Mouse (Mus musculus) liver, embryonic 15.5 days (tissue): ENCODE data around the gene Eps8l3. TPM values are rescaled to one million over a fixed set of nuclear protein-coding genes. Genes with fewer than 3 reads are reported as not detected.
"Not testable (repeated sequence)": the region's sequence is repeated elsewhere in the genome, so short reads cannot be mapped to it uniquely, and the experiment has no call there.

Experiments used
- ATAC-seq: fragments of 200-750 bp; cut with Nextera tagmentation; 2 replicates; pipeline ENCODE4 v1.8.0; 2017; ENCODE audit warnings: moderate number of reproducible peaks, mild to moderate bottlenecking, moderate library complexity; ENCODE audit not compliant: insufficient read depth
- H3K27ac ChIP-seq: fragments of 300-500 bp; sonication (generic); replicated peaks from 2 replicates; pipeline ENCODE4 v1.5.1; 2015; ENCODE audit warnings: mild to moderate bottlenecking, inconsistent platforms
- H3K27me3 ChIP-seq: fragments of 300-500 bp; sonication (generic); 2 replicates; pipeline ENCODE4 v1.6.1; 2015; ENCODE audit warnings: mild to moderate bottlenecking, inconsistent platforms
- H3K36me3 ChIP-seq: fragments of 300-500 bp; sonication (generic); replicated peaks from 2 replicates; pipeline ENCODE4 v1.6.1; 2015; ENCODE audit warnings: moderate library complexity, mild to moderate bottlenecking, inconsistent platforms
- H3K4me1 ChIP-seq: fragments of 300-500 bp; sonication (generic); replicated peaks from 2 replicates; pipeline ENCODE4 v1.6.1; 2015; ENCODE audit warnings: inconsistent platforms
- H3K4me2 ChIP-seq: fragments of 300-500 bp; sonication (generic); 2 replicates; pipeline ENCODE4 v1.6.1; 2015; ENCODE audit warnings: moderate library complexity, mild to moderate bottlenecking, inconsistent platforms
- H3K4me3 ChIP-seq: fragments of 300-500 bp; sonication (generic); replicated peaks from 2 replicates; pipeline ENCODE4 v1.5.1; 2015; ENCODE audit warnings: mild to moderate bottlenecking, inconsistent platforms
- H3K9ac ChIP-seq: fragments of 300-500 bp; sonication (generic); 2 replicates; pipeline ENCODE4 v1.6.1; 2015; ENCODE audit warnings: moderate library complexity, mild to moderate bottlenecking, inconsistent platforms
- H3K9me3 ChIP-seq: fragments of 300-500 bp; sonication (generic); replicated peaks from 2 replicates; pipeline ENCODE4 v1.6.1; 2016; ENCODE audit warnings: inconsistent platforms
- WGBS: fragments of 180-500 bp; shearing (Covaris S2); methylation state at CpG from one replicate; pipeline ENCODE4 v1.1.7; 2015; ENCODE audit warnings: mixed read lengths; ENCODE audit not compliant: insufficient replicate concordance; 5-methylcytosine and 5-hydroxymethylcytosine counted together
- polyA plus RNA-seq: library from polyadenylated mRNA; unstranded; fragments of >200 nt; fragmentation: Nextera tagmentation; extraction: Ambion mirVana; gene quantifications from 2 replicates; pipeline ENCODE4 v1.2.1, GENCODE M21; 2015

Gene Eps8l3
- polyA plus RNA-seq, 1 experiment from 2014 or later = not detected

- Histone ChIP-seq H3K27ac (no peak overlapping the region), H3K9ac (no peak overlapping the region)
- WGBS = 55% methylated on average over 17 of the region's 17 CpGs
These were observed 23.5 kb upstream of the Eps8l3 start for GRCm38 (mm10) chr3:107853232-107854181.

GRCm38 (mm10) chr3:107855368-107855767 is 21.7 kb upstream of the Eps8l3 start:
- Histone ChIP-seq H3K4me3 (no peak overlapping the region), H3K4me1 (peaks cover 5% of the 10 kb centered on the region), H3K9ac (no peak overlapping the region), H3K4me2 (no peak overlapping the region), H3K27ac (no peak overlapping the region), H3K9me3 (no peaks in the 10 kb centered on the region), H3K36me3 (no peaks in the 10 kb centered on the region), H3K27me3 (no peaks in the 10 kb centered on the region)
- WGBS = 74% methylated on average over 13 of the region's 13 CpGs
- no peak for ATAC-seq

More at GRCm38 (mm10) chr3:107853232-107854181, 23.5 kb upstream of the Eps8l3 start:
- Histone ChIP-seq H3K27me3 (no peaks in the 10 kb centered on the region), H3K9me3 (no peaks in the 10 kb centered on the region), H3K4me2 (peak overlapping the region; percentile 10; the same call in 1 of the 2 replicates), H3K4me3 (no peak overlapping the region), H3K36me3 (no peaks in the 10 kb centered on the region), H3K4me1 (peaks cover 20% of the 10 kb centered on the region)
- ATAC-seq = no peak

GRCm38 (mm10) chr3:107857646-107858045 is 19.4 kb upstream of the Eps8l3 start:
- ATAC-seq = no peak
- no peak overlapping the region for H3K4me2 ChIP-seq
- H3K27ac ChIP-seq = no peak overlapping the region
- 56% methylated on average over 6 of the region's 6 CpGs for WGBS
- H3K4me1 ChIP-seq = peaks cover 3% of the 10 kb centered on the region; the same call in 1 of the 2 replicates
- no peak overlapping the region for H3K4me3 ChIP-seq
- no peak overlapping the region for H3K9ac ChIP-seq
- no peaks in the 10 kb centered on the region for H3K36me3 ChIP-seq
- no peaks in the 10 kb centered on the region for H3K9me3 ChIP-seq
- no peaks in the 10 kb centered on the region for H3K27me3 ChIP-seq

- not testable (repeated sequence) for H3K4me1 ChIP-seq, H3K9me3 ChIP-seq, H3K27ac ChIP-seq, H3K9ac ChIP-seq, H3K27me3 ChIP-seq, H3K4me2 ChIP-seq, H3K4me3 ChIP-seq, H3K36me3 ChIP-seq, ATAC-seq
- 63% methylated on average over 5 of the region's 5 CpGs for WGBS
These were observed 15.5 kb upstream of the Eps8l3 start for GRCm38 (mm10) chr3:107861483-107861882.

GRCm38 (mm10) chr3:107862471-107862870 is 14.6 kb upstream of the Eps8l3 start:
- no peak overlapping the region for H3K4me3 ChIP-seq
- no peaks in the 10 kb centered on the region for H3K36me3 ChIP-seq
- no peak overlapping the region for H3K27ac ChIP-seq
- H3K4me1 ChIP-seq = peaks cover 14% of the 10 kb centered on the region
- WGBS = 14% methylated on average over 2 of the region's 2 CpGs
- H3K9ac ChIP-seq = no peak overlapping the region
- ATAC-seq = no peak
- no peaks in the 10 kb centered on the region for H3K27me3 ChIP-seq
- H3K4me2 ChIP-seq = no peak overlapping the region
- no peaks in the 10 kb centered on the region for H3K9me3 ChIP-seq

- H3K4me2 ChIP-seq = no peak overlapping the region
- H3K4me1 ChIP-seq = peaks cover 14% of the 10 kb centered on the region
- no peak for ATAC-seq
- no peaks in the 10 kb centered on the region for H3K36me3 ChIP-seq
- no peak overlapping the region for H3K27ac ChIP-seq
- no peaks in the 10 kb centered on the region for H3K27me3 ChIP-seq
- H3K4me3 ChIP-seq = no peak overlapping the region
- no peaks in the 10 kb centered on the region for H3K9me3 ChIP-seq
- WGBS = 70% methylated on average over 5 of the region's 5 CpGs
- no peak overlapping the region for H3K9ac ChIP-seq
These were observed 13.6 kb upstream of the Eps8l3 start for GRCm38 (mm10) chr3:107863471-107863870.

- Histone ChIP-seq H3K9me3 (no peaks in the 10 kb centered on the region), H3K4me2 (no peak overlapping the region), H3K4me3 (no peak overlapping the region), H3K27me3 (no peaks in the 10 kb centered on the region), H3K36me3 (no peaks in the 10 kb centered on the region), H3K27ac (no peak overlapping the region), H3K4me1 (peaks cover 14% of the 10 kb centered on the region), H3K9ac (no peak overlapping the region)
- WGBS = 8% methylated on average over 2 of the region's 2 CpGs
- ATAC-seq = no peak
These were observed 13.0 kb upstream of the Eps8l3 start for GRCm38 (mm10) chr3:107863898-107864603.

GRCm38 (mm10) chr3:107865364-107866091 is 11.5 kb upstream of the Eps8l3 start:
- H3K27ac ChIP-seq = peak overlapping the region; percentile 61; the same call in 1 of the 2 replicates

GRCm38 (mm10) chr3:107867086-107867485 is 9.9 kb upstream of the Eps8l3 start:
- 5% methylated on average over 8 of the region's 8 CpGs for WGBS
- Histone ChIP-seq H3K4me2 (no peak overlapping the region), H3K9me3 (no peaks in the 10 kb centered on the region), H3K9ac (no peak overlapping the region), H3K36me3 (no peaks in the 10 kb centered on the region), H3K4me1 (peaks cover 14% of the 10 kb centered on the region), H3K27ac (peak overlapping the region; percentile 38; the same call in 1 of the 2 replicates), H3K27me3 (no peaks in the 10 kb centered on the region), H3K4me3 (no peak overlapping the region)
- ATAC-seq = peak; percentile 75

More at GRCm38 (mm10) chr3:107865364-107866091, 11.5 kb upstream of the Eps8l3 start:
- H3K4me1 ChIP-seq = peaks cover 14% of the 10 kb centered on the region
- H3K4me3 ChIP-seq = no peak overlapping the region
- WGBS = 62% methylated on average over 10 of the region's 10 CpGs
- no peaks in the 10 kb centered on the region for H3K36me3 ChIP-seq
- H3K9ac ChIP-seq = no peak overlapping the region
- peak; percentile 62; the same call in 1 of the 2 replicates for ATAC-seq
- no peak overlapping the region for H3K4me2 ChIP-seq
- no peaks in the 10 kb centered on the region for H3K27me3 ChIP-seq
- H3K9me3 ChIP-seq = no peaks in the 10 kb centered on the region

- ATAC-seq = no peak
- Histone ChIP-seq H3K36me3 (no peaks in the 10 kb centered on the region), H3K27me3 (no peaks in the 10 kb centered on the region), H3K9me3 (no peaks in the 10 kb centered on the region), H3K4me1 (peaks cover 14% of the 10 kb centered on the region), H3K27ac (no peak overlapping the region), H3K4me3 (no peak overlapping the region), H3K9ac (no peak overlapping the region), H3K4me2 (no peak overlapping the region)
- WGBS = 86% methylated on average over 22 of the region's 22 CpGs
These were observed 8.6 kb upstream of the Eps8l3 start for GRCm38 (mm10) chr3:107868452-107868851.
